Mouse (Mus musculus) olfactory bulb, adult 2 months (tissue): Measurements from ENCODE around the gene Chn1. TPM values are rescaled to one million over a fixed set of nuclear protein-coding genes. Genes with fewer than 3 reads are reported as not detected.

Experiments used
- H3K27ac ChIP-seq: fragments of 200-500 bp; 2 replicates; pipeline ENCODE4 v1.5.1; 2012; ENCODE audit warnings: low read depth, low read length; ENCODE audit not compliant: insufficient read depth
- H3K4me1 ChIP-seq: fragments of 200-500 bp; 2 replicates; pipeline ENCODE4 v1.6.1; 2012; ENCODE audit warnings: low read length; ENCODE audit not compliant: control insufficient read depth, insufficient read depth
- H3K4me3 ChIP-seq: fragments of 200-500 bp; 2 replicates; pipeline ENCODE4 v1.5.1; 2012; ENCODE audit warnings: mild to moderate bottlenecking, low read depth, low read length, moderate library complexity; ENCODE audit not compliant: insufficient read depth
- CTCF ChIP-seq: fragments of 200-500 bp; IDR thresholded peaks from 2 replicates; pipeline ENCODE4 v1.5.1; 2012; ENCODE audit warnings: low read depth, mild to moderate bottlenecking, low read length, moderate library complexity; ENCODE audit not compliant: insufficient read depth
- POLR2A ChIP-seq: fragments of 200-500 bp; IDR thresholded peaks from 2 replicates; pipeline ENCODE4 v1.6.1; 2012; ENCODE audit warnings: mild to moderate bottlenecking, low read depth, low read length, moderate library complexity; ENCODE audit not compliant: insufficient read depth
- WGBS: fragments of 180-500 bp; shearing (Covaris S2); methylation state at CpG from one replicate; pipeline ENCODE4 v1.1.7; 2018; 5-methylcytosine and 5-hydroxymethylcytosine counted together
- polyA plus RNA-seq: library from polyadenylated mRNA; stranded (reverse); fragments of >200 nt; gene quantifications from 2 replicates; pipeline ENCODE4 v1.2.4, GENCODE M21; 2012; ENCODE audit warnings: low replicate concordance; ENCODE audit not compliant: missing spikeins, insufficient read depth, insufficient read length

Gene Chn1
- polyA plus RNA-seq, 1 experiment = not detected

DNA sequence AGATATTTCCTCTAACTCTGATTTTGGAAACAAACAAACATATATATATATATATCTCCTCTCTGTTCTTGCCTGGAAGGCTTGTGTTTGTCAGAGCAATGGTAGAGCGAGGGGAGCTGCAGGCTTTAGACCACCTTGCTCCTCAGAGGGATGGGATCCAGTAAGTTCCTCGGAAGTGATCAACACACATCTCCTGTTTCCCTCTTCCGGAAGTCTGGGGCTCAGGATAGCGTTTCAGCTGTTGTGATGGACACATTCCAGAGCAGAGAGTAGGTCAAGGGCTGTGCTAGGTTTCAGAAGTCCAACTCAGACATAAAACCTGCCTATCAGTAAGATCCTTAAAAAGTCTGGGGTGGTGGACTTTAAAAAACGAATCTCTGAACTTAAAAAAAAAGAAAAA lies 196.0 kb downstream of the Chn1 start:
- H3K4me1 ChIP-seq = 0 out of 2 replicates have a peak, but pooled peaks cover 3% of the 10 kb centered on the region
- no peak overlapping the region for H3K4me3 ChIP-seq
- 68% methylated on average over 5 of the region's 5 CpGs for WGBS
- TF ChIP-seq CTCF (no peak), POLR2A (no peak)
- H3K27ac ChIP-seq = no peak overlapping the region

GRCm38 (mm10) chr2:73574418-73574817 lies 200.7 kb downstream of the Chn1 start:
- 87% methylated on average over 6 of the region's 6 CpGs for WGBS

DNA sequence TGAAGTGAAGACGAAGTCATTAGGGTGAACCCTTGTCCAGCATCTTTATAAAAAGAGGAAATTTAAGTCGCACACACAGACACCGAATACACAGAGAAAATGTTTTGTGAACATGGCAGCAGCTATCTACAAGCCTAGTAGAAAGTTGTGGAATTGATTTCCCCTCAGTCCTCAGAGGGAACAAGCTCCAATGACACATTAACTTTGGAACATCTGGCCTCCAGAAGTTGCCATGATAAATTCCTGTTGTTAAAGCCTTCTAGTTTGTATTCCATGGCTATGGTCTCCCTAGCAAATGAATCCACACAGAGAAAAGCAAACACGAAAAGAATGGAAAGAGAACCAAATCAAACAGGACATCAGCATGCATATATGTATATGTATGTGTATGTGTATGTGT lies 201.6 kb downstream of the Chn1 start:
- WGBS = 92% methylated on average over 4 of the region's 4 CpGs
- TF ChIP-seq CTCF (no peak), POLR2A (no peak)
- Histone ChIP-seq H3K4me3 (no peak overlapping the region), H3K4me1 (no peaks in the 10 kb centered on the region), H3K27ac (no peak overlapping the region)

More at GRCm38 (mm10) chr2:73574418-73574817, 200.7 kb downstream of the Chn1 start:
- Histone ChIP-seq H3K4me1 (no peaks in the 10 kb centered on the region), H3K4me3 (no peak overlapping the region), H3K27ac (no peak overlapping the region)
- TF ChIP-seq POLR2A (no peak), CTCF (no peak)

DNA sequence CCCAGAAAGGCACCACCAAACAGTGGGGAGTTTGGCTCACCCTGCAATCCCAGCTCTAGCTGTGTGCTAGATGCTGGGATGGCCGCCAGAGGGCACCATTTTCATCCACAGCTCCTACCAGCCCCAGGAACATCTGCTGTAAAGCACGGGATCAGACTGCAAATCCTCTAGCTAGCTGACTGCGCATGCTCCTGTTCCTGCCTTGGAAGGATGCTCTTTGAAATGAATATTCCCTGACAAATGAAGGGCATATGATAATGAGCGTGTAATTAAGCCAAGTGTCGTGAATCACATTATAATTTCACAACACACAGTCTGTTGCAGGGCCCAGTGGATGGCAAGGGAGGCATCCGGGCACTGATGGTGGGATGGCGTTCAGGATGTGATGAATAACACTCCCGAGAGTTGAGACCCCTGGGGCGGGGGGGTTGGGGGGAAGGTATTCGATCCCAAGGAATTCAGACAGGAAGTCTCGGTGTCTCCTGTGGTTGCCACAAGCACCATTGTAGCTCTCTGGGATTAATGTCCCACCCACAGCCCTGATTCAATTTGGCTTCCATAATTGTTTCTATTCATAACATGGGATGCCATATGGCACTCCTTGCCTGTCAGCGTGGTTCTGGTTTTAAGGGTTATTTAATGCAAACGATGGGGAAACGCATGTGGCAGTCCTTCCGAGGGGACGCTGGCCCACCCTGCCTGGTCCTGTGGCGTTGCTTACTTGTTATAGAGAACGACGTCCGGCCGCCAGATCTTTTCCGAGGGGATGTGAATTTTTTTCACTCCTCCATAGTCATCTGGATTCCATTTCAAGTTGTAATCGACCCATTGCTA lies 202.4 kb downstream of the Chn1 start:
- Histone ChIP-seq H3K4me1 (no peaks in the 10 kb centered on the region), H3K4me3 (peak overlapping the region; percentile 35), H3K27ac (no peak overlapping the region)
- TF ChIP-seq CTCF (peak; percentile 74; the same call in 1 of the 2 replicates), POLR2A (no peak)
- 26% methylated on average over 23 of the region's 23 CpGs for WGBS

- no peak overlapping the region for H3K27ac ChIP-seq
- H3K4me3 ChIP-seq = no peak overlapping the region
- 70% methylated on average over 6 of the region's 6 CpGs for WGBS
- no peaks in the 10 kb centered on the region for H3K4me1 ChIP-seq
- no peak for TF ChIP-seq POLR2A
- TF ChIP-seq CTCF = no peak
Observed at GRCm38 (mm10) chr2:73571901-73572300, 203.2 kb downstream of the Chn1 start.

DNA sequence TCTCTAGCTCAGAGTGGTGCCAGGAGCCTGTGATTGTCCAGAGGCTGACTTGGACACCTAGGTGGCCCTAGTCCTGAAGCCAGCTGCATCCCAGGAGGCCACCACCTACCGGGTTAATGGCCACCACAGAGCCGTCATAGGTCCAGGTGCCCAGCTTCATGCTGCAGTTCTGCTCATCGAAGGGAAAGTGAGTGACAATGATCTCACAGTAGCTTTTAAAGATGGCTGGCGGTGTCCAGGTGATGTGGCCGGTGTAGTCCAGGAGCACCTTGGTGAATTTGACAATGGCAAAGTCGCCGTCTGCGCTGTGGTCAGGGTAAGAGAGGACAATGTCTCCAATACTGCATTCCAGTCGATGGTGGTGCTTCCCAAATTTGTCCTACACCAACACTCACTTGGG lies 203.8 kb downstream of the Chn1 start:
- Histone ChIP-seq H3K4me3 (no peak overlapping the region), H3K27ac (no peak overlapping the region), H3K4me1 (peaks cover 3% of the 10 kb centered on the region; the same call in 1 of the 2 replicates)
- no peak for TF ChIP-seq POLR2A
- TF ChIP-seq CTCF = no peak
- 95% methylated on average over 9 of the region's 9 CpGs for WGBS

GRCm38 (mm10) chr2:73566989-73567605 lies 208.0 kb downstream of the Chn1 start:
- 13% methylated on average over 8 of the region's 8 CpGs for WGBS
- no peak overlapping the region for H3K4me3 ChIP-seq
- no peak for TF ChIP-seq CTCF
- no peak for TF ChIP-seq POLR2A
- H3K4me1 ChIP-seq = peaks cover 5% of the 10 kb centered on the region; the same call in 1 of the 2 replicates
- no peak overlapping the region for H3K27ac ChIP-seq

- Histone ChIP-seq H3K4me3 (no peak overlapping the region), H3K27ac (no peak overlapping the region), H3K4me1 (peaks cover 5% of the 10 kb centered on the region; the same call in 1 of the 2 replicates)
- TF ChIP-seq POLR2A = no peak
- TF ChIP-seq CTCF = no peak
- WGBS = 7% methylated on average over 7 of the region's 7 CpGs
Observed at GRCm38 (mm10) chr2:73566162-73566561, 209.0 kb downstream of the Chn1 start.

- H3K4me3 ChIP-seq = no peak overlapping the region
- 80% methylated on average over 7 of the region's 7 CpGs for WGBS
- H3K27ac ChIP-seq = no peak overlapping the region
- no peak for TF ChIP-seq CTCF
- no peak for TF ChIP-seq POLR2A
- peaks cover 8% of the 10 kb centered on the region; the same call in 1 of the 2 replicates for H3K4me1 ChIP-seq
Observed at GRCm38 (mm10) chr2:73563690-73564089, 211.5 kb downstream of the Chn1 start.
